Comparison of ENCODE assay signal across 13 mouse cellular contexts in genomic region chr5:87424041-87424440, GRCm38 (mm10). TPM values are rescaled to one million over a fixed set of nuclear protein-coding genes. Genes with fewer than 3 reads are reported as not detected.
"Had no signal": no experiment of that assay in that cellular context is flagged by ENCODE, and none has a peak within 500 bp of the region (broad histone marks: within the 10 kb centered on the region; RNA-seq: fewer than 3 reads in every experiment).

TSS of gene Ugt2b38 (minus strand) at chr5:87424203.

RNA-seq across cellular contexts. Expression of gene Ugt2b38, which starts in this region (rescaled TPM):
- polyA plus RNA-seq: neural tube, embryonic 13.5 days; neural tube, embryonic 14.5 days; neural tube, embryonic 15.5 days; small intestine, adult 2 months; spleen, adult 2 months; stomach, embryonic 14.5 days; stomach, embryonic 15.5 days; stomach, embryonic 16.5 days; stomach, postnatal 0 days; testis, adult 2 months; thymus, adult 2 months; thymus, postnatal 0 days; urinary bladder, adult 2 months had no signal
